Mouse (Mus musculus) forebrain, embryonic 11.5 days (tissue): ENCODE measurements at regions not wholly inside any gene's neighbourhood (a gene's known extent, or its start where the extent isn't known, plus 50 kb on each side); places are given as distances from the start of the nearest gene placed in this dataset.
A peak's percentile ranks its signal among the peaks of the same experiment; 100 is the strongest.

ENCODE experiments used
- ATAC-seq: fragments of 200-750 bp; cut with Nextera tagmentation; replicated peaks from 2 replicates; pipeline ENCODE4 v1.8.0; 2017; ENCODE audit warnings: moderate TSS enrichment; ENCODE audit not compliant: low FRiP score
- DNase-seq: peaks from one replicate; pipeline ENCODE4 v3.0.0-alpha.2; 2017; ENCODE audit warnings: low spot score
- H3K27ac ChIP-seq: fragments of 300-500 bp; sonication (generic); 2 replicates; pipeline ENCODE4 v1.5.1; 2014; ENCODE audit warnings: low read depth, low read length
- H3K27me3 ChIP-seq: fragments of 300-500 bp; sonication (generic); 2 replicates; pipeline ENCODE4 v1.6.1; 2014; ENCODE audit warnings: mild to moderate bottlenecking, low read length, mixed read lengths; ENCODE audit not compliant: control insufficient read depth, insufficient read depth
- H3K36me3 ChIP-seq: fragments of 300-500 bp; sonication (generic); 2 replicates; pipeline ENCODE4 v1.6.1; 2014; ENCODE audit warnings: mild to moderate bottlenecking, low read length, moderate library complexity, mixed read lengths; ENCODE audit not compliant: control insufficient read depth, insufficient read depth
- H3K4me1 ChIP-seq: fragments of 300-500 bp; sonication (generic); replicated peaks from 2 replicates; pipeline ENCODE4 v1.6.1; 2014; ENCODE audit warnings: low read length, mixed read lengths; ENCODE audit not compliant: control insufficient read depth, insufficient read depth
- H3K4me2 ChIP-seq: fragments of 300-500 bp; sonication (generic); 2 replicates; pipeline ENCODE4 v1.6.1; 2014; ENCODE audit warnings: low read depth, mild to moderate bottlenecking, low read length, moderate library complexity, mixed read lengths; ENCODE audit not compliant: severe bottlenecking
- H3K4me3 ChIP-seq: fragments of 300-500 bp; sonication (generic); 2 replicates; pipeline ENCODE4 v1.5.1; 2014; ENCODE audit warnings: low read depth, low read length
- H3K9ac ChIP-seq: fragments of 300-500 bp; sonication (generic); 2 replicates; pipeline ENCODE4 v1.6.1; 2014; ENCODE audit warnings: low read length
- H3K9me3 ChIP-seq: fragments of 300-500 bp; sonication (generic); 2 replicates; pipeline ENCODE4 v1.6.1; 2016; ENCODE audit warnings: low read length, mixed read lengths; ENCODE audit not compliant: control insufficient read depth
- WGBS: fragments of 180-500 bp; shearing (Covaris S2); extraction: QIAGEN DNeasy Blood & Tissue Kit; methylation state at CpG from one replicate; pipeline ENCODE4 v1.1.7; 2014; 5-methylcytosine and 5-hydroxymethylcytosine counted together

- no peak overlapping the region for H3K9ac ChIP-seq
- DNase-seq, result no peak
- H3K4me3 ChIP-seq, result no peak overlapping the region
- H3K4me2 ChIP-seq, result no peak overlapping the region
- H3K9me3 ChIP-seq, result no peaks in the 10 kb centered on the region
- peak; percentile 77 for ATAC-seq
- H3K27me3 ChIP-seq, result no peaks in the 10 kb centered on the region
- WGBS, result 54% methylated on average over 8 of the region's 8 CpGs
- no peak overlapping the region for H3K27ac ChIP-seq
- H3K36me3 ChIP-seq, result no peaks in the 10 kb centered on the region
- H3K4me1 ChIP-seq, result no peaks in the 10 kb centered on the region; the same call in 1 of the 2 replicates
Measured at GRCm38 (mm10) chr15:13455560-13456219, 282.2 kb upstream of the Cdh6 start.

DNA sequence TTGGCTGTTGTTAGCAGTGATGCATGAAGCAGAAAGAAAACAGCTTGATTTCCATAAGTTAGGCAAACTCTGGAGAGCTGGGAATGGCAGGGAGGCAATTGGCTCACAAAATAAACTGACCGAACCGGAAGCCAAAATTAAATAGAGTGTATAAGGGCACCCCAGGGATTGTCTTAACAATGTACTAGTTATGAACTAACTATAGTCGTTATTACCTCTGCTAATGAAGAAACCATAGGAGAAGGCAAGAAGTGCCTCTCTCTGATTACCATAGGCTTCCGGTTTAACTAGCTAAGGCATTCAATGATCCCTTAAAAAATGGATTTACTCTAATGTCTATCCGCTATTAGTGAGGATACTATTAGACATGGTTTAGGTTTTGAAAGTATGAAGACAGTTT, 276.9 kb upstream of the Cdh6 start:
- Histone ChIP-seq H3K27me3 (no peaks in the 10 kb centered on the region), H3K4me2 (no peak overlapping the region), H3K4me3 (no peak overlapping the region), H3K9me3 (no peaks in the 10 kb centered on the region), H3K36me3 (no peaks in the 10 kb centered on the region), H3K9ac (no peak overlapping the region), H3K4me1 (no peaks in the 10 kb centered on the region; the same call in 1 of the 2 replicates), H3K27ac (no peak overlapping the region)
- 71% methylated on average over 5 of the region's 5 CpGs for WGBS
- no peak; the same call in 1 of the 2 replicates for ATAC-seq
- no peak for DNase-seq

DNA sequence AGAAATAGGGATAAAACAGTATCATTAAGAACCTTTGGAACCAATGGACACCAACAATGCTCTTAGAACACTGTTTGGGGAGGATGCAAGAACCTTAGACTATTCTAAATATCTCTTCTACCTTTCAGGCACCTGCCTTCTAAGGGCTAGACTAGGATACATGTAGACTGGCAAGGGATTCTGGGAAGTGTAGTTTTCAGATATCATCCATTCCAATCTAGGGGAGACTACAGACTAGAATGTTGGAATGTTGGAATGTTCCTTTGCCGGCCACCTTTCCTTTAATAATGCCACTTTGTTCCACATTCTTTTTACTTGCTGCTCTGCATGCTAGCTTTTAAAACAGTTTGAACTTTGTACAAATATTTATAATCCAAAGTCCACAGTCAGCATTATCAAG, 261.1 kb upstream of the Cdh6 start:
- DNase-seq, result no peak
- Histone ChIP-seq H3K27me3 (no peaks in the 10 kb centered on the region), H3K4me2 (no peak overlapping the region), H3K4me3 (no peak overlapping the region), H3K27ac (no peak overlapping the region), H3K9me3 (no peaks in the 10 kb centered on the region), H3K4me1 (no peaks in the 10 kb centered on the region), H3K36me3 (no peaks in the 10 kb centered on the region), H3K9ac (no peak overlapping the region)
- WGBS, result 86% methylated on average over 1 of the region's 1 CpGs
- no peak for ATAC-seq

DNA sequence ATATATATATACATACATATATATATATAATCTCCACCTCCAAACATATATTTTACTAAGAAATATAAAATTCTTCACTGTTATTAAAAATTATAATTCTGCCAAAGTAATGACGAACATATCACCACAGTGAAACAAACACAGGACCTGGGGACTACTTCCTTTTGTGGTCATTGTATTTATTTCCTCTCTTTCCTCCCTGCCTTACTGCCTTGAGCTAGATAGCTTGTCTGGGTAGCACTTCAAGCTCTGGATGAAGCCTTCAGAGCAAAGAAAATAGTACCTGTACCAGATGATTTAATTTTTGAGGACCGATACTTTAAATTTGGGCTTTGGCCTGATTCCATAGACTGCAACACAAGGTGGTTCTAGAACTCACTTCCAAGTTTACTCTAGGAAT, 259.5 kb upstream of the Cdh6 start:
- Histone ChIP-seq H3K9me3 (no peaks in the 10 kb centered on the region), H3K9ac (no peak overlapping the region), H3K4me2 (no peak overlapping the region), H3K27me3 (no peaks in the 10 kb centered on the region), H3K36me3 (no peaks in the 10 kb centered on the region), H3K27ac (no peak overlapping the region), H3K4me1 (no peaks in the 10 kb centered on the region), H3K4me3 (no peak overlapping the region)
- DNase-seq, result no peak
- no peak for ATAC-seq
- WGBS, result 89% methylated on average over 2 of the region's 2 CpGs

DNA sequence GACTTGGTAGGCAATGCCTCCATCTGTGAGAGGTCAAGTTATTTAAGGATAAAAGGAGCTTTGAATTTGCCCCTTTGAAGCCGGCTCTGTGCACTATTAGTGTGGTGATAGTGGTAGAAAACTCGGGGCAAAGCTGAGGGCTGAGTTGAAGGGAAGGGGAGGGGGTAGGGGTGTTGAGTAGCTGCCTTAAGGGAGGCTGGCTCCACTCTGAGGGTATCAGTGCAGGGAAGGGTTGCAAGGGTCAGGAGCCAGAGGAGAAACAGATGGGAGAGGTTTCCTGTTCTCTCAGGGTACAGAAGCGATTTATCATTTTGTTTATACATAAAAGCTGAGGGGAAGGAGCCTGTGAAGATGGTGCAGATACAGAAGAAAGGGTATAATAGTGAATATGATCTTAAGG, 246.1 kb upstream of the Cdh6 start:
- Histone ChIP-seq H3K4me3 (no peak overlapping the region), H3K27me3 (no peaks in the 10 kb centered on the region), H3K27ac (no peak overlapping the region), H3K4me1 (no peaks in the 10 kb centered on the region), H3K9ac (no peak overlapping the region), H3K4me2 (no peak overlapping the region), H3K36me3 (no peaks in the 10 kb centered on the region), H3K9me3 (no peaks in the 10 kb centered on the region)
- 38% methylated on average over 3 of the region's 3 CpGs for WGBS
- ATAC-seq (no peak), DNase-seq (no peak)

DNA sequence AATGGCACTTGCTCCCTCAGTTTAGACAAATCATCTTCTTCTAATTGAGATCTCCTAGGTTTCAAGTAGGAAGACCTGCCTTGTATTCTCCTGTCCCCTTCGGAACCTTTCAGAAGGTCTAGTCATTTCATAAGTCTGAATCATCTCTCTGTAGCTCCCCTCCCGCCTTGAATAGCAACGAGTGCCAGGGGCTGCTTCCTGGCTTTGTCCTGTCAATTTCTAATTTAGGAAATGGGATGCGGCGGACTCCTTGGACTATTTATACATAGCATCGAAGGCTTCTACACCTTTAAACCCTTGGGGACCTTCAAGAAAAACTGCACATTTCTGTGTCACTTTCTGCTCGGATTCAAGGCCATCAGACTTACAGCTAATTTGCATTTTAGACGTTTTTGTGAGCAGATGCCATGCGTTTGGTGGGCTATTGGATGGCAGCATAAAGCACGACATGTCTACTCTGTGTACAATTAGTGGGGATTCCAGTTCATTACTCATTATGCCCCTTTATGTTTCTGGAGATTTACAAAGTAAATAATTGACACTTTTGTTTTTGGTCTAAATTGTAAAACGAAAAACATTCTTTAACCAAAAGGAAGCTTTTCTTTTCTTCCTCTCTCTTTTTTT, 236.7 kb upstream of the Cdh6 start:
- ATAC-seq (peak; percentile 65), DNase-seq (no peak)
- Histone ChIP-seq H3K27me3 (no peaks in the 10 kb centered on the region), H3K36me3 (no peaks in the 10 kb centered on the region), H3K4me3 (no peak overlapping the region), H3K9me3 (no peaks in the 10 kb centered on the region), H3K9ac (no peak overlapping the region), H3K4me2 (no peak overlapping the region), H3K4me1 (no peaks in the 10 kb centered on the region; the same call in 1 of the 2 replicates), H3K27ac (no peak overlapping the region)
- 49% methylated on average over 11 of the region's 11 CpGs for WGBS

GRCm38 (mm10) chr15:13393155-13393554, 219.7 kb upstream of the Cdh6 start:
- Histone ChIP-seq H3K4me2 (no peak overlapping the region), H3K9ac (no peak overlapping the region), H3K27ac (peak overlapping the region; percentile 67), H3K4me1 (0 out of 2 replicates have a peak, but pooled peaks cover 2% of the 10 kb centered on the region), H3K27me3 (no peaks in the 10 kb centered on the region), H3K36me3 (no peaks in the 10 kb centered on the region), H3K4me3 (no peak overlapping the region), H3K9me3 (no peaks in the 10 kb centered on the region)
- peak; percentile 68 for DNase-seq
- ATAC-seq, result peak; percentile 97
- WGBS, result 4% methylated on average over 6 of the region's 6 CpGs

GRCm38 (mm10) chr15:13391331-13391730, 217.9 kb upstream of the Cdh6 start:
- DNase-seq (no peak), ATAC-seq (no peak)
- Histone ChIP-seq H3K4me1 (0 out of 2 replicates have a peak, but pooled peaks cover 2% of the 10 kb centered on the region), H3K4me3 (no peak overlapping the region), H3K9me3 (no peaks in the 10 kb centered on the region), H3K27ac (no peak overlapping the region), H3K36me3 (no peaks in the 10 kb centered on the region), H3K27me3 (no peaks in the 10 kb centered on the region), H3K9ac (no peak overlapping the region), H3K4me2 (no peak overlapping the region)
- 76% methylated on average over 4 of the region's 4 CpGs for WGBS

- Histone ChIP-seq H3K36me3 (no peaks in the 10 kb centered on the region), H3K27me3 (no peaks in the 10 kb centered on the region), H3K9ac (no peak overlapping the region), H3K9me3 (no peaks in the 10 kb centered on the region), H3K4me3 (no peak overlapping the region), H3K4me1 (no peaks in the 10 kb centered on the region), H3K27ac (no peak overlapping the region), H3K4me2 (no peak overlapping the region)
- 42% methylated on average over 6 of the region's 6 CpGs for WGBS
- ATAC-seq, result peak; percentile 76
- DNase-seq, result no peak
Measured at GRCm38 (mm10) chr15:13384815-13385214, 211.3 kb upstream of the Cdh6 start.
